Mouse (Mus musculus) heart, embryonic 16.5 days (tissue): ENCODE data around the gene Ufc1. TPM values are rescaled to one million over a fixed set of nuclear protein-coding genes. Genes with fewer than 3 reads are reported as not detected.

ENCODE experiments used
- polyA plus RNA-seq: library from polyadenylated mRNA; unstranded; fragments of >200 nt; fragmentation: Nextera tagmentation; extraction: Ambion mirVana; gene quantifications from 2 replicates; pipeline ENCODE4 v1.2.1, GENCODE M21; 2015

Gene Ufc1
- polyA plus RNA-seq, 1 experiment from 2014 or later: 82.1 TPM

Other genes with a start within 250 kb of the Ufc1 start
- gene Fcgr3, start 230.1 kb downstream of the Ufc1 start, polyA plus RNA-seq: 10.2 and 10.7 TPM in 2 replicates
- gene Cfap126, start 181.1 kb downstream of the Ufc1 start, polyA plus RNA-seq: 2.9 and 3.5 TPM in 2 replicates
- gene Sdhc, start 144.4 kb downstream of the Ufc1 start, polyA plus RNA-seq: 622 and 629 TPM in 2 replicates
- 0.44 and 1.1 TPM in 2 replicates for gene Mpz, start 144.3 kb downstream of the Ufc1 start, polyA plus RNA-seq
- 48.9 and 57.2 TPM in 2 replicates for gene Pcp4l1, start 98.8 kb downstream of the Ufc1 start, polyA plus RNA-seq
- 0.35 and 0.43 TPM in 2 replicates for gene Nr1i3, start 81.1 kb downstream of the Ufc1 start, polyA plus RNA-seq
- gene Tomm40l, start 72.5 kb downstream of the Ufc1 start, polyA plus RNA-seq: 60.7 and 68.9 TPM in 2 replicates
- gene Apoa2, start 70.0 kb downstream of the Ufc1 start, polyA plus RNA-seq: 10.6 and 11.9 TPM in 2 replicates
- gene Fcer1g, start 60.7 kb downstream of the Ufc1 start, polyA plus RNA-seq: 34.4 and 36.3 TPM in 2 replicates
- 4.4 and 5.7 TPM in 2 replicates for gene Adamts4, start 44.6 kb downstream of the Ufc1 start, polyA plus RNA-seq
- 659 and 700 TPM in 2 replicates for gene Ndufs2, start 43.6 kb downstream of the Ufc1 start, polyA plus RNA-seq
- 47.5 and 54.9 TPM in 2 replicates for gene B4galt3, start 24.7 kb downstream of the Ufc1 start, polyA plus RNA-seq
- 32.4 and 41.9 TPM in 2 replicates for gene Ppox, start 13.8 kb downstream of the Ufc1 start, polyA plus RNA-seq
- 48.5 and 55.8 TPM in 2 replicates for gene Usp21, start 7.0 kb downstream of the Ufc1 start, polyA plus RNA-seq
- gene Dedd, start 34.1 kb upstream of the Ufc1 start, polyA plus RNA-seq: 36.0 and 37.6 TPM in 2 replicates
- 34.4 and 38.5 TPM in 2 replicates for gene Nit1, start 50.6 kb upstream of the Ufc1 start, polyA plus RNA-seq
- gene Pfdn2, start 50.6 kb upstream of the Ufc1 start, polyA plus RNA-seq: 76.4 and 84.5 TPM in 2 replicates
- gene Klhdc9, start 65.8 kb upstream of the Ufc1 start, polyA plus RNA-seq: 0.71 and 1.0 TPM in 2 replicates
- gene Nectin4, start 75.1 kb upstream of the Ufc1 start, polyA plus RNA-seq: 0.39 and 0.81 TPM in 2 replicates
- gene Arhgap30, start 93.9 kb upstream of the Ufc1 start, polyA plus RNA-seq: 3.5 and 7.5 TPM in 2 replicates
- 47.5 and 53.1 TPM in 2 replicates for gene Usf1, start 116.3 kb upstream of the Ufc1 start, polyA plus RNA-seq
- 3.7 and 4.2 TPM in 2 replicates for gene Tstd1, start 123.8 kb upstream of the Ufc1 start, polyA plus RNA-seq
- gene F11r, start 142.5 kb upstream of the Ufc1 start, polyA plus RNA-seq: 76.1 and 80.0 TPM in 2 replicates
- 15.8 and 17.2 TPM in 2 replicates for gene Alyref2, start 208.5 kb upstream of the Ufc1 start, polyA plus RNA-seq
- gene Itln1, start 240.3 kb upstream of the Ufc1 start, polyA plus RNA-seq: 0.49 TPM in 1 of 2 replicates, not detected in the other